Mouse (Mus musculus): Measurements from ENCODE around the gene Foxd1. TPM values are rescaled to one million over a fixed set of nuclear protein-coding genes. Genes with fewer than 3 reads are reported as not detected.

Gene Foxd1
- polyA plus RNA-seq, 1 experiment from 2014 or later, result 8.5 TPM

DNA sequence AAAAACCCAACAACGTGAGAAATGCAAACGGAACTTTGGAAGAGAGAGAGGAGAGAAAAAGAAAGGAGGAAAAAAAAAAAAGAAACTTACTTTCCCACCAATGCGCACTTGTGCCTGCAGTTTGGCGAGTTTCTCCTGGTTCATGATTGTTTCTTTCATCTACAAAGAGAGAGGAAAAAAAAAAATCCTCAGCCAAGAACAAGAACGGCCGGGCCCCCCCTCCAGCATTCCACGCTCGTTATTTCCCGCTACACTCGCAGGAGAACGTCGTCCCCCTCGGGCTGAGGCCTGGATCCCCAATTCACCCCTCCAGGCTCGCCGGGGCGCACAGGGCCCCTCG is 37.9 kb upstream of the Foxd1 start:
- Histone ChIP-seq H3K36me3 (ENCODE audit: control insufficient read depth, insufficient read depth, low read length) (peaks cover 34% of the 10 kb centered on the region), H3K4me3 (ENCODE audit: low read length) (peak overlapping the region; percentile 99), H3K9me3 (ENCODE audit: control insufficient read depth, low read length) (no peaks in the 10 kb centered on the region), H3K4me1 (ENCODE audit: control insufficient read depth, insufficient read depth, low read length) (peaks cover 14% of the 10 kb centered on the region), H3K27me3 (ENCODE audit: control insufficient read depth, insufficient read depth, low read length) (no peaks in the 10 kb centered on the region), H3K27ac (ENCODE audit: low read depth, low read length) (peak overlapping the region; percentile 91), H3K4me2 (replicated peaks; ENCODE audit: low read depth, low read length) (peak overlapping the region; percentile 65), H3K9ac (ENCODE audit: low read depth, low read length) (peak overlapping the region; percentile 100)
- WGBS, result 1% methylated on average over 16 of the region's 17 CpGs
- ATAC-seq (ENCODE audit: low FRiP score, low TSS enrichment), result no peak

DNA sequence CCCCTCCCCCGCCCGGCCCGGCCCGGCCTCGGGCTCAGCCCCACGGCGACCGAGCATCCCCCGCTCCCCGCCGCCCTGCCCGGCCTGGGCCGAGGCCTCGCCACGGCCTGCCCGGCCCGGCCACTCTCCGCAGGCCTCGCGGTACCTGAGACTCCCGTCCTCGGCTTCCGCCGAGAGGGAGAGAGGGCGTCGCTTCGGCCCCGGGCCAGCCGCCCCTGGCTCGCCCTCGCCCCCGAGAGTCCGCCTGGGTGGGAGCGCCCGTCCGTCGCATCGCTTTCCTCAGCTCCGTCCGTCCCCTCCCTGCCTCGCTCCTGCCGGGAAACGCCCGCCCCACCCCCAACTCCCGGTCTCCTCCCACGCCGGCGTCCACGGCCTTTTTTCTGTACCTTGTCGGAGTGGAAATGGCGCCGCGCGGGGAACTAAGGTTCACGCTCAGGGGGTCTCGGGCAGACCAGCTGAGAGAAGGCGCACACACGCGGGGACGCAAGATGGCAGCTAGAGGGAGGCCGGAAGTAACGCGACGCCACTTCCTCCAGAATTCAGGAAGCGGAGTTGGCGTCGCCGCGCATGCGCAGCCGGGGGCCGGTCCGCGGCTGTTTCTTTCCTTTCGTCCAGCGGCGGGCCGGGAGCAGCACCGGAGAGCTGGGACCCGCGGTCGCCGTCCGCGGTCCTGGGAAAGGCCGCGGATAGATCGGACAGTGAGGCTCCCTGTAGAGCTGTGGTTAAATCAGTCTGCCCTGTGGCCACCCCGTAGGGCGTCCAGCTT is 37.4 kb upstream of the Foxd1 start, which contains the start of gene Btf3:
Gene Btf3, minus strand, starts transcription at position 527 of the 766 bp plus-strand sequence.
- Histone ChIP-seq H3K4me1 (ENCODE audit: control insufficient read depth, insufficient read depth, low read length) (peaks cover 14% of the 10 kb centered on the region), H3K27ac (ENCODE audit: low read depth, low read length) (peak within 1 kb of the TSS; percentile 91), H3K9ac (ENCODE audit: low read depth, low read length) (peak within 1 kb of the TSS; percentile 100), H3K4me2 (replicated peaks; ENCODE audit: low read depth, low read length) (peak within 1 kb of the TSS; percentile 65), H3K36me3 (ENCODE audit: control insufficient read depth, insufficient read depth, low read length) (peaks cover 29% of the 10 kb centered on the region), H3K9me3 (ENCODE audit: control insufficient read depth, low read length) (no peaks in the 10 kb centered on the region), H3K27me3 (ENCODE audit: control insufficient read depth, insufficient read depth, low read length) (no peaks in the 10 kb centered on the region), H3K4me3 (ENCODE audit: low read length) (peak within 1 kb of the TSS; percentile 99)
- ATAC-seq (ENCODE audit: low FRiP score, low TSS enrichment), result peak; percentile 93
- WGBS, result under 1% methylated on average over 79 of the region's 90 CpGs

DNA sequence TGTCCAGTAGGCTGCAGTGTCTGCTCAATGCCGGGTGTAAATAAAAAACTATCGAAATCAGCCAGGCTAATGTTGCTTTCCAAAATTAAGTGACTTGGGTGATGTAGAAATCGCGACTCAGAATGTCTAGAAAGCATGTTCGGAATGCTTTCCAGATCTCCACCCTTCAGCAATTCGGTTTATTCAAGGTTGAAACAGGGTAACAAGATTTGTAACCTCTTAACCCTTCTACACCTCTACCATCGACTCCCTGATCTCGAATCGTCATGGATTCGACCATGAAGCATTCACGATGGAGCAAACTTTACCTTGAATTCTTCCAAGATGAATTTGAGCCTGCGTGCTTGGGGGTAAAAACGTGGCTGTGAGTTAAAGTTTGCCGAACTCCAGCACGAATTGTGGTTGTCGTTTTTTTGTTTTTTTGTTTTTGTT is 36.8 kb upstream of the Foxd1 start:
- no peaks in the 10 kb centered on the region for H3K27me3 ChIP-seq (ENCODE audit: control insufficient read depth, insufficient read depth, low read length)
- peak overlapping the region; percentile 58 for H3K4me2 ChIP-seq (replicated peaks; ENCODE audit: low read depth, low read length)
- peak overlapping the region; percentile 100 for H3K9ac ChIP-seq (ENCODE audit: low read depth, low read length)
- H3K36me3 ChIP-seq (ENCODE audit: control insufficient read depth, insufficient read depth, low read length), result peaks cover 23% of the 10 kb centered on the region
- H3K9me3 ChIP-seq (ENCODE audit: control insufficient read depth, low read length), result no peaks in the 10 kb centered on the region
- H3K27ac ChIP-seq (ENCODE audit: low read depth, low read length), result peak overlapping the region; percentile 91
- H3K4me1 ChIP-seq (ENCODE audit: control insufficient read depth, insufficient read depth, low read length), result peaks cover 14% of the 10 kb centered on the region
- peak overlapping the region; percentile 99 for H3K4me3 ChIP-seq (ENCODE audit: low read length)
- 2% methylated on average over 16 of the region's 16 CpGs for WGBS
- ATAC-seq (ENCODE audit: low FRiP score, low TSS enrichment), result no peak

DNA sequence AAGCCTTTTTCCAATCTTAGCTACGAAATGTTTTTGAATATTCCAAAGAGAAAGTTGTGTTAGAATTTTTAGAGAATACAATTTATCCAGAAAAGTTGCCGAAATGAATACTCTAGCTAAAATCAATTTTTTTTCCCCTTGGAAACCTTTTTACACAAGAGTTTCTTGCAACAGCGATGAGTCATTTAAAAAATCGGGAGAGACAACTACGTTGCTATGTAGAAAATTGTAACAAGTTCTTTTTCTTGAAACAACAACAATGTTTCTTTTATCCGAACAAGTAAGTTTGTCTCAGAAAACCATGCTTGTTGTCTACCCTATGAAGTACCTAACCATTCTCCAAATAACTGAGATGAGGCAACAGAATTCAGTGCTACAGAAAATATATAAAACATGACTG is 36.1 kb upstream of the Foxd1 start:
- peaks cover 14% of the 10 kb centered on the region for H3K4me1 ChIP-seq (ENCODE audit: control insufficient read depth, insufficient read depth, low read length)
- WGBS, result 86% methylated on average over 6 of the region's 6 CpGs
- peak overlapping the region; percentile 58; the same call in 1 of the 2 replicates for H3K4me2 ChIP-seq (replicated peaks; ENCODE audit: low read depth, low read length)
- H3K27ac ChIP-seq (ENCODE audit: low read depth, low read length), result no peak overlapping the region
- peaks cover 18% of the 10 kb centered on the region for H3K36me3 ChIP-seq (ENCODE audit: control insufficient read depth, insufficient read depth, low read length)
- no peaks in the 10 kb centered on the region for H3K9me3 ChIP-seq (ENCODE audit: control insufficient read depth, low read length)
- peak overlapping the region; percentile 99; the same call in 1 of the 2 replicates for H3K4me3 ChIP-seq (ENCODE audit: low read length)
- H3K27me3 ChIP-seq (ENCODE audit: control insufficient read depth, insufficient read depth, low read length), result no peaks in the 10 kb centered on the region
- no peak overlapping the region; the same call in 1 of the 2 replicates for H3K9ac ChIP-seq (ENCODE audit: low read depth, low read length)
- no peak for ATAC-seq (ENCODE audit: low FRiP score, low TSS enrichment)

DNA sequence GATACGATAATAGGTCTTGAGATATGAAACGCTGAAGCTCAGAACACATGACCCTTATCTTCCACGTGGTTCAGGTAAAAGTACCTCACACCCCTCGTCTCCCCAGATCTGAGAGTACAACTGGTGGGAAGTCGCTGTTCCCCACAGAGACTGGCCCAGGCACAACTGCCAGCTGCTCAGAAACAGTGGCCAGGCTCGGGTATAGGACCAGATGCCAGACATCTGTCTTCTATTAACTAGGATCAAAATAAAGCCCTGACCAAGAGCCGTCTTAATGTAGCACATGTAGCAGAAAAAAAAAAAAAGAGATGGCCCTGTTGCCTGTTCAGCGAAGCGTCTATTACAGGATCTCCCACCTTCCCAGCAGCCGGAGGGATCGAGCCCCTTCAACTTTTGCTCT is 29.0 kb upstream of the Foxd1 start:
- H3K4me3 ChIP-seq (ENCODE audit: low read length), result no peak overlapping the region
- 87% methylated on average over 11 of the region's 11 CpGs for WGBS
- H3K4me2 ChIP-seq (replicated peaks; ENCODE audit: low read depth, low read length), result no peak overlapping the region
- no peaks in the 10 kb centered on the region for H3K27me3 ChIP-seq (ENCODE audit: control insufficient read depth, insufficient read depth, low read length)
- H3K4me1 ChIP-seq (ENCODE audit: control insufficient read depth, insufficient read depth, low read length), result no peaks in the 10 kb centered on the region
- H3K27ac ChIP-seq (ENCODE audit: low read depth, low read length), result no peak overlapping the region
- no peaks in the 10 kb centered on the region for H3K36me3 ChIP-seq (ENCODE audit: control insufficient read depth, insufficient read depth, low read length)
- no peak overlapping the region for H3K9ac ChIP-seq (ENCODE audit: low read depth, low read length)
- no peak for ATAC-seq (ENCODE audit: low FRiP score, low TSS enrichment)
- no peaks in the 10 kb centered on the region for H3K9me3 ChIP-seq (ENCODE audit: control insufficient read depth, low read length)

DNA sequence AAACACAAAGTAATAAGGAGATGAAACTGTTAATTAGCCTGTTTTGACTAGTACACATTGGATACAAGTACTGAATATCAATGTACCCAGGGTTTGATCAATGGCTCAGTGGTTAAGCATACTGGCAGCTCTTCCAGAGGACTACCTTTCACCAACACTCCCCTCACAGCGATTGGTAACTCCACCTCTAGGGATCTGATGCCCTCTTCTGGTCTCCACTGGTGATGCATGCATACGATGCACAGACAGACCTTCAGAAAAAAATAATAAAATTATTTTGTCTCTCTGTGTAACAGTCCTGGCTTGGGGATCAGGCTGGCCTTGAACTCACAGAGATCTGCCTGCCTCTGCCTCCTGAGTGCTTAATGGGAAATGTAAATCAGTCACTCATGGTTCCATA is 21.9 kb upstream of the Foxd1 start:
- no peak for ATAC-seq (ENCODE audit: low FRiP score, low TSS enrichment)
- no peak overlapping the region for H3K27ac ChIP-seq (ENCODE audit: low read depth, low read length)
- H3K9me3 ChIP-seq (ENCODE audit: control insufficient read depth, low read length), result no peaks in the 10 kb centered on the region
- H3K9ac ChIP-seq (ENCODE audit: low read depth, low read length), result no peak overlapping the region
- H3K27me3 ChIP-seq (ENCODE audit: control insufficient read depth, insufficient read depth, low read length), result no peaks in the 10 kb centered on the region
- H3K36me3 ChIP-seq (ENCODE audit: control insufficient read depth, insufficient read depth, low read length), result no peaks in the 10 kb centered on the region
- 54% methylated on average over 2 of the region's 2 CpGs for WGBS
- no peak overlapping the region for H3K4me2 ChIP-seq (replicated peaks; ENCODE audit: low read depth, low read length)
- H3K4me1 ChIP-seq (ENCODE audit: control insufficient read depth, insufficient read depth, low read length), result no peaks in the 10 kb centered on the region
- H3K4me3 ChIP-seq (ENCODE audit: low read length), result no peak overlapping the region

DNA sequence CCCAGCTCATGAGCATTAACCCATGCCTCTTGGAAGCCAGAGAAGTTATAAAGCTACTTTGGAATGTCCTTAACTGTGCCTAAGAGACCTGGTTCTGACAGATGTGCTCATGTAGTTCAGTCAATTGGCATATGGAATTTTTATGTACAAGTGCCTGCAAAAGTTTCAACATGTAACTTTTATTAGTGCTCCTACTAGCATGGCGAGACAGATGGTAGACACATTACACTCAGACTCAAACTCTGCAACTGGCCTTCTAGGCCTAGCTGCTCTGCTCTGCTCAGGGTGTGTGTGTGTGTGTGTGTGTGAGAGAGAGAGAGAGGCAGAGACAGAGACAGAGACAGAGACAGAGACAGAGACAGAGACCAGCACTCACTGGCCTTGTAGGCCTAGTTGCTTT is 17.8 kb upstream of the Foxd1 start:
- H3K27me3 ChIP-seq (ENCODE audit: control insufficient read depth, insufficient read depth, low read length), result no peaks in the 10 kb centered on the region
- H3K36me3 ChIP-seq (ENCODE audit: control insufficient read depth, insufficient read depth, low read length), result no peaks in the 10 kb centered on the region
- no peak overlapping the region for H3K27ac ChIP-seq (ENCODE audit: low read depth, low read length)
- H3K9me3 ChIP-seq (ENCODE audit: control insufficient read depth, low read length), result no peaks in the 10 kb centered on the region
- 87% methylated on average over 1 of the region's 1 CpGs for WGBS
- H3K4me3 ChIP-seq (ENCODE audit: low read length), result no peak overlapping the region
- H3K4me2 ChIP-seq (replicated peaks; ENCODE audit: low read depth, low read length), result no peak overlapping the region
- no peaks in the 10 kb centered on the region for H3K4me1 ChIP-seq (ENCODE audit: control insufficient read depth, insufficient read depth, low read length)
- ATAC-seq (ENCODE audit: low FRiP score, low TSS enrichment), result no peak
- no peak overlapping the region for H3K9ac ChIP-seq (ENCODE audit: low read depth, low read length)

DNA sequence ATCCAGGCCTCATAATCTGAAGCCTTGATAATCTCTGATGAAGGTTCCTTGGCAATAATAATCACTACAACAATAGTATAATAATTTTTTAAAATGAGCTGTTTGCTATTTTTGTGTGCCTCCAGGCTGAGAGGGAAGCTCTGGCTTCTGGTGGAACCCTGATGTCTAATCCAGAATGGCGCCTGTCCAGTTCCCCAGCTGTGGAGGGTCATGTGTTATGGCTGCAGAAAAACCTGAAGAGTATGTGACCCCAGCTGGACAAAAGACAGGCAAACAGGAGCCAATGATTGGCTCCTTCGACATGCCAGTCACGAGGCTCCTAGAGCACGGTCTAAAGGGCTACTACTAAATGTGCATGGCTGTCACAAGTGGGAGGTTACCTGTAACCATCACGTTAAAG is 13.5 kb upstream of the Foxd1 start:
- H3K4me3 ChIP-seq (ENCODE audit: low read length), result no peak overlapping the region
- no peaks in the 10 kb centered on the region for H3K4me1 ChIP-seq (ENCODE audit: control insufficient read depth, insufficient read depth, low read length)
- H3K4me2 ChIP-seq (replicated peaks; ENCODE audit: low read depth, low read length), result no peak overlapping the region
- H3K36me3 ChIP-seq (ENCODE audit: control insufficient read depth, insufficient read depth, low read length), result no peaks in the 10 kb centered on the region
- ATAC-seq (ENCODE audit: low FRiP score, low TSS enrichment), result no peak
- H3K9ac ChIP-seq (ENCODE audit: low read depth, low read length), result no peak overlapping the region
- H3K27me3 ChIP-seq (ENCODE audit: control insufficient read depth, insufficient read depth, low read length), result no peaks in the 10 kb centered on the region
- no peaks in the 10 kb centered on the region for H3K9me3 ChIP-seq (ENCODE audit: control insufficient read depth, low read length)
- WGBS, result 69% methylated on average over 5 of the region's 5 CpGs
- no peak overlapping the region for H3K27ac ChIP-seq (ENCODE audit: low read depth, low read length)

DNA sequence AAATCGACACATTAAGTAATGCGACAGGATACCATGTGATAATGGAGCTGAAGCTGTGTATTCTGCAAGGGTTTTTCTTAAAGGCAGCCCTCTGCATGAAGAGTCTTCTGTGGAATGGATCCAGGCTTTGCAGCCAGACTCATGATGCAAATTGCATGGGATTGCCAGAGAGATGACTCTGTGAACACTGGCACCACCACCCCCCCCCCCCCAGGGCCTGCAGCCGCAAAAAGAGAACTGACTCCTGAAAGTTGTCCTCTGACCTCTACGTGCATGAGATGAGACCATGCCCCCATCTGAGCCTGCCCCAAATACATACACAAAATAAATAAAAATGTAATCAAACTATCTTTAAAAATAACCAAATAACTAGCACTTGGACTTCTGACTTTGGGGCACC is 4.6 kb upstream of the Foxd1 start:
- Histone ChIP-seq H3K27me3 (ENCODE audit: control insufficient read depth, insufficient read depth, low read length) (peaks cover 52% of the 10 kb centered on the region), H3K4me3 (ENCODE audit: low read length) (no peak overlapping the region), H3K36me3 (ENCODE audit: control insufficient read depth, insufficient read depth, low read length) (no peaks in the 10 kb centered on the region), H3K4me2 (replicated peaks; ENCODE audit: low read depth, low read length) (no peak overlapping the region), H3K9me3 (ENCODE audit: control insufficient read depth, low read length) (no peaks in the 10 kb centered on the region), H3K4me1 (ENCODE audit: control insufficient read depth, insufficient read depth, low read length) (0 out of 2 replicates have a peak, but pooled peaks cover 4% of the 10 kb centered on the region), H3K9ac (ENCODE audit: low read depth, low read length) (no peak overlapping the region), H3K27ac (ENCODE audit: low read depth, low read length) (no peak overlapping the region)
- ATAC-seq (ENCODE audit: low FRiP score, low TSS enrichment), result no peak
- WGBS, result 84% methylated on average over 4 of the region's 4 CpGs
